Mouse (Mus musculus) C2C12 (cell line): Measurements from ENCODE around the gene Kcnip1. TPM values are rescaled to one million over a fixed set of nuclear protein-coding genes. Genes with fewer than 3 reads are reported as not detected.

Experiments
- H3K27me3 ChIP-seq: one replicate; pipeline ENCODE4 v1.6.1; 2011; ENCODE audit not compliant: control insufficient read depth, insufficient read depth, insufficient read length
- H3K36me3 ChIP-seq: one replicate; pipeline ENCODE4 v1.6.1; 2011; ENCODE audit not compliant: control insufficient read depth, insufficient read depth
- H3K4me3 ChIP-seq: one replicate; pipeline ENCODE4 v1.5.1; 2011; ENCODE audit warnings: mild to moderate bottlenecking, control low read depth; ENCODE audit not compliant: poor library complexity, insufficient read depth, severe bottlenecking
- H3K79me2 ChIP-seq: one replicate; pipeline ENCODE4 v1.6.1; 2011; ENCODE audit not compliant: control insufficient read depth, insufficient read depth
- H3K79me3 ChIP-seq: one replicate; pipeline ENCODE4 v1.6.1; 2011; ENCODE audit warnings: low read depth, control low read depth
- H3ac ChIP-seq: one replicate; pipeline ENCODE3; 2011; ENCODE audit warnings: low read depth; ENCODE audit not compliant: control insufficient read depth, insufficient read length
- CEBPB ChIP-seq: IDR thresholded peaks from one replicate; pipeline ENCODE4 v1.6.1; 2011; ENCODE audit warnings: low read depth, mild to moderate bottlenecking, control low read depth, moderate library complexity
- CTCF ChIP-seq: IDR thresholded peaks from one replicate; pipeline ENCODE4 v1.5.1; 2011; ENCODE audit not compliant: control insufficient read depth, insufficient read depth, insufficient read length
- FOSL1 ChIP-seq: IDR thresholded peaks from one replicate; pipeline ENCODE4 v1.8.0; 2011; ENCODE audit warnings: mild to moderate bottlenecking, low read length; ENCODE audit not compliant: poor library complexity, insufficient read depth, severe bottlenecking
- MAX ChIP-seq: IDR thresholded peaks from one replicate; pipeline ENCODE4 v1.6.1; 2011; ENCODE audit warnings: mild to moderate bottlenecking, control low read depth
- MYOD1 ChIP-seq: IDR thresholded peaks from one replicate; pipeline ENCODE4 v1.6.1; 2011; ENCODE audit warnings: low read depth; ENCODE audit not compliant: control insufficient read depth, insufficient read length
- MYOG ChIP-seq: IDR thresholded peaks from one replicate; pipeline ENCODE4 v1.6.1; 2011; ENCODE audit not compliant: control insufficient read depth, insufficient read length; ENCODE audit errors: extremely low read depth
- USF1 ChIP-seq: IDR thresholded peaks from one replicate; pipeline ENCODE4 v1.6.1; 2011; ENCODE audit warnings: low read depth, mild to moderate bottlenecking, control low read depth, moderate library complexity
- polyA plus RNA-seq: library from polyadenylated mRNA; unstranded; fragments of >200 nt; fragmentation: generic; extraction: Trizol; gene quantifications from one replicate; pipeline ENCODE4 v1.2.1, GENCODE M21; 2012; ENCODE audit warnings: missing spikeins

Kcnip1 gene
- polyA plus RNA-seq, 1 experiment, result not detected

DNA sequence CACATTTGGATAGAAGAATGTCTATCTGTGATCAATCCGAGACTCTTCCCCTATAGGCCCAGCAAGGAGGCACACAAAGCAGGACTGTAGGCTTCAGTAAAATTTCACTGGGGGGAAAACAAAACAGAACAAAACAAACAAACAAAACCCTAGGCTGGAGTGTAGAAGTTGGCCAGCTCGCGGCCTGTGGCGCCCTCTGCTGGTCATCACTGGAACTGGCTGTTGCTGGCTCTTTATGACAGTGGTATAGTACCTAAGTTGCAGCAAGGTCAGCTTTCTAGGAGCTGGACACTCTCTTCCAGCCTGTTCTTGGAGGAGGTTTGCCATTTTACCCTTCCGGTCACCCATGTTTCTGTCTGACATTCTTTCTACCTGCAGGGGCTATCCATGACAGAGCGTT lies 75.4 kb downstream of the Kcnip1 start:
- TF ChIP-seq CTCF (peak; percentile 88), CEBPB (no peak)
- Histone ChIP-seq H3K4me3 (no peak overlapping the region), H3ac (no peak overlapping the region), H3K79me2 (no peaks in the 10 kb centered on the region), H3K27me3 (peaks cover 20% of the 10 kb centered on the region), H3K79me3 (no peaks in the 10 kb centered on the region), H3K36me3 (no peaks in the 10 kb centered on the region)

- H3K79me3 ChIP-seq, result no peaks in the 10 kb centered on the region
- H3ac ChIP-seq, result no peak overlapping the region
- no peaks in the 10 kb centered on the region for H3K36me3 ChIP-seq
- H3K79me2 ChIP-seq, result no peaks in the 10 kb centered on the region
- no peak for TF ChIP-seq MYOG
- TF ChIP-seq CEBPB, result no peak
- no peak for TF ChIP-seq MAX
- no peak for TF ChIP-seq CTCF
- TF ChIP-seq MYOD1, result no peak
- no peak for TF ChIP-seq USF1
- no peak for TF ChIP-seq FOSL1
- peaks cover 9% of the 10 kb centered on the region for H3K27me3 ChIP-seq
- H3K4me3 ChIP-seq, result no peak overlapping the region
Measured at GRCm38 (mm10) chr11:33914216-33914615, 78.7 kb downstream of the Kcnip1 start.

DNA sequence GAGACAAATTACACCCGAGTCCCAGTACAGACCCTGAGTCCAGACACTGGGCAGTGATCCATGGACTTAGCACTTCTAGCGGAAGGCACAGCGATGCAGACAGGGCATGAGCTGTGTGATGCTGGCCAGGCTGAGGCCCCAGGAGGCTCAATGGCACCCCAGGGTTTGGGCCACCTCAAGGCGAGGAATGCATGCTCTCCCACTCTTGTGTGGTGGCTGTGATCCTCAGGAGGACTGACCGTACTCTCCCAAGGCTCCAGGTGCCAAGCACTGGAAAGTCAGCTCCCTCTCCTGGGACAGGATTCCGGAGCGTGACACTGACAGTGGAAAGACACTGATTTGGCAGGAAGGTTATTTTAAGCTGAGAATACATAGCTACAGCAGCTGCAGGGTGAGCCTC lies 79.9 kb downstream of the Kcnip1 start:
- no peak for TF ChIP-seq MYOG
- TF ChIP-seq MAX, result no peak
- no peak for TF ChIP-seq MYOD1
- TF ChIP-seq CEBPB, result no peak
- TF ChIP-seq CTCF, result no peak
- no peak for TF ChIP-seq USF1
- no peak for TF ChIP-seq FOSL1
- Histone ChIP-seq H3ac (no peak overlapping the region), H3K27me3 (peaks cover 9% of the 10 kb centered on the region), H3K4me3 (no peak overlapping the region), H3K79me3 (no peaks in the 10 kb centered on the region), H3K36me3 (no peaks in the 10 kb centered on the region), H3K79me2 (no peaks in the 10 kb centered on the region)

DNA sequence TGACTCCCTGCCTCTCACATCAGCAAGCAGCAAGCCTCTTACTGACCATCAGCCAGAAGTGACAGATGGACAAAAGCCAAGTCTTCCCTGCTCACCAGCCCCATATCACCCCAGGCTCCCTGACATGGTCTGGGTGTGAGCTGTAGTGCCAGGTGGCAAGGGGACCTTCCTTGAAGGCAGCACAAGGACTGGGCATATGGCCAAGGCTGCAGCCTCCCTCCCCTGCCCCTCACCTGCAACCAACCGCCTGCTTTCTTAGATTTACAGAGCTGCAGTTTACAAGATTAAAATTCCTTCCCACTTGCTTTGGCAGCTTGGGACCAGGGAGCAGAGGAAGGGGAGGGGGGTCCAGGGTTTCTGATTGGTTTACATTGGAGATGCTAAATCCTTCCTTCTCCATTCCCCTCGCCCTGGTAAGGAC lies 80.8 kb downstream of the Kcnip1 start:
- Histone ChIP-seq H3K27me3 (peaks cover 9% of the 10 kb centered on the region), H3K79me3 (no peaks in the 10 kb centered on the region)
- no peak for TF ChIP-seq MYOG

DNA sequence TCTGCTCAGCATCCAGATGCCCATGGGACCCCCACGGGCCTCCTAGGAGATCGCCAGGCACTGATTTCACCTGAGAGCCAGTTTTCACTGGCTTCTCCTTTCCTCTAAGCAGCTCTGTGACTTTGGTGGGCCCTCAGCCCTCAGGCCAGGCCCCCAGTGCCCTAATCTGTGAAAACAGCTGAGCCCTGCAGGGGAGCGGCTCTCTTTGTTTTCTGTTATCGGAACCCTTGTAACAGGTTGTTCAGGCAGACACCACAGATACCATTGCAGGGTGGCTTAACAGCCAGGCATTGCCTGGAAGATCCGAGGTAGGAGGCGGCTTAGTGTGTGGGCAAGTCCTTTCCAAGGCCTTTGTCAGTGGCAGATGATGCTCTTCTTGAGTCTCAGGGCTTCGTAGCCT lies 82.0 kb downstream of the Kcnip1 start:
- no peak for TF ChIP-seq CEBPB
- no peak for TF ChIP-seq MYOG
- TF ChIP-seq MAX, result no peak
- TF ChIP-seq MYOD1, result no peak
- no peak for TF ChIP-seq FOSL1
- no peak for TF ChIP-seq CTCF
- no peak for TF ChIP-seq USF1

More for the DNA sequence above, 80.8 kb downstream of the Kcnip1 start:
- Histone ChIP-seq H3ac (no peak overlapping the region), H3K4me3 (no peak overlapping the region), H3K36me3 (no peaks in the 10 kb centered on the region), H3K79me2 (no peaks in the 10 kb centered on the region)

GRCm38 (mm10) chr11:33908360-33909175 lies 84.4 kb downstream of the Kcnip1 start:
- H3ac ChIP-seq, result no peak overlapping the region
- no peaks in the 10 kb centered on the region for H3K79me3 ChIP-seq
- H3K36me3 ChIP-seq, result no peaks in the 10 kb centered on the region
- TF ChIP-seq CTCF, result no peak
- no peak for TF ChIP-seq USF1
- no peak for TF ChIP-seq MYOG
- TF ChIP-seq FOSL1, result no peak
- no peak for TF ChIP-seq MAX
- TF ChIP-seq CEBPB, result no peak
- no peak for TF ChIP-seq MYOD1
- no peaks in the 10 kb centered on the region for H3K79me2 ChIP-seq
- H3K4me3 ChIP-seq, result no peak overlapping the region
- H3K27me3 ChIP-seq, result no peaks in the 10 kb centered on the region

More for the DNA sequence above, 82.0 kb downstream of the Kcnip1 start:
- no peaks in the 10 kb centered on the region for H3K79me3 ChIP-seq
- H3K79me2 ChIP-seq, result no peaks in the 10 kb centered on the region
- H3K27me3 ChIP-seq, result peaks cover 9% of the 10 kb centered on the region
- H3K36me3 ChIP-seq, result no peaks in the 10 kb centered on the region
- no peak overlapping the region for H3K4me3 ChIP-seq
- H3ac ChIP-seq, result no peak overlapping the region
